Mouse (Mus musculus): ENCODE results near the gene Abca8a.

- TF ChIP-seq FLI1 (IDR thresholded peaks at IDR 0.05; ENCODE audit: low read length) = no peak
- TF ChIP-seq GATA1 (IDR thresholded peaks at IDR 0.05; ENCODE audit: borderline replicate concordance, low read length) = no peak
Observed at GRCm38 (mm10) chr11:109988164-109988563, 107.6 kb downstream of the Abca8a start.

Data from megakaryocyte, embryonic 14.5 days (primary cell).